Mouse (Mus musculus): ENCODE measurements around the gene Tmem223. TPM values are rescaled to one million over a fixed set of nuclear protein-coding genes. Genes with fewer than 3 reads are reported as not detected.

Gene Tmem223
- polyA plus RNA-seq, 1 experiment from 2014 or later = 173 TPM

GRCm38 (mm10) chr19:8740603-8741002, 30.2 kb upstream of the Tmem223 start, which contains the start of gene 1700092M07Rik:
TSS of gene 1700092M07Rik (plus strand) at chr19:8740718.
- Histone ChIP-seq H3K4me1 (ENCODE audit: control insufficient read depth, insufficient read depth, low read length) (peaks cover 9% of the 10 kb centered on the region), H3K4me3 (ENCODE audit: low read depth, low read length) (peak within 1 kb of the TSS; percentile 89), H3K27me3 (replicated peaks; ENCODE audit: control insufficient read depth, insufficient read depth, low read length) (no peaks in the 10 kb centered on the region), H3K36me3 (ENCODE audit: control insufficient read depth, insufficient read depth, low read length) (peaks cover 64% of the 10 kb centered on the region), H3K9me3 (ENCODE audit: control insufficient read depth, low read length) (no peaks in the 10 kb centered on the region), H3K9ac (ENCODE audit: low read depth, low read length) (peak within 1 kb of the TSS; percentile 90), H3K27ac (replicated peaks; ENCODE audit: low read depth, low read length) (peak within 1 kb of the TSS; percentile 93), H3K4me2 (ENCODE audit: low read depth, low read length) (peak within 1 kb of the TSS; percentile 50)
- WGBS = 71% methylated on average over 14 of the region's 14 CpGs
- ATAC-seq (ENCODE audit: low read depth) (no peak), DNase-seq (ENCODE audit: low spot score) (no peak)

- H3K4me3 ChIP-seq (ENCODE audit: low read depth, low read length) = peak within 1 kb of the TSS; percentile 89
- H3K4me2 ChIP-seq (ENCODE audit: low read depth, low read length) = peak within 1 kb of the TSS; percentile 99
- no peaks in the 10 kb centered on the region for H3K9me3 ChIP-seq (ENCODE audit: control insufficient read depth, low read length)
- under 1% methylated on average over 32 of the region's 36 CpGs for WGBS
- peaks cover 72% of the 10 kb centered on the region for H3K36me3 ChIP-seq (ENCODE audit: control insufficient read depth, insufficient read depth, low read length)
- peak; percentile 99 for DNase-seq (ENCODE audit: low spot score)
- H3K9ac ChIP-seq (ENCODE audit: low read depth, low read length) = peak within 1 kb of the TSS; percentile 90
- peak within 1 kb of the TSS; percentile 93 for H3K27ac ChIP-seq (replicated peaks; ENCODE audit: low read depth, low read length)
- peaks cover 9% of the 10 kb centered on the region for H3K4me1 ChIP-seq (ENCODE audit: control insufficient read depth, insufficient read depth, low read length)
- ATAC-seq (ENCODE audit: low read depth) = peak; percentile 98
- no peaks in the 10 kb centered on the region for H3K27me3 ChIP-seq (replicated peaks; ENCODE audit: control insufficient read depth, insufficient read depth, low read length)
Measured at GRCm38 (mm10) chr19:8741243-8741869, 29.4 kb upstream of the Tmem223 start, which contains the start of gene Stx5a. TSS of gene Stx5a (plus strand) at chr19:8741413.

- H3K27me3 ChIP-seq (replicated peaks; ENCODE audit: control insufficient read depth, insufficient read depth, low read length) = no peaks in the 10 kb centered on the region
- peak overlapping the region; percentile 90 for H3K9ac ChIP-seq (ENCODE audit: low read depth, low read length)
- no peaks in the 10 kb centered on the region for H3K9me3 ChIP-seq (ENCODE audit: control insufficient read depth, low read length)
- ATAC-seq (ENCODE audit: low read depth) = no peak
- peak overlapping the region; percentile 93 for H3K27ac ChIP-seq (replicated peaks; ENCODE audit: low read depth, low read length)
- peaks cover 80% of the 10 kb centered on the region for H3K36me3 ChIP-seq (ENCODE audit: control insufficient read depth, insufficient read depth, low read length)
- 19% methylated on average over 14 of the region's 14 CpGs for whole genome bisulfite sequencing
- DNase-seq (ENCODE audit: low spot score) = no peak
- H3K4me3 ChIP-seq (ENCODE audit: low read depth, low read length) = peak overlapping the region; percentile 89
- H3K4me1 ChIP-seq (ENCODE audit: control insufficient read depth, insufficient read depth, low read length) = peaks cover 9% of the 10 kb centered on the region
- peak overlapping the region; percentile 99 for H3K4me2 ChIP-seq (ENCODE audit: low read depth, low read length)
Measured at GRCm38 (mm10) chr19:8742176-8742575, 28.6 kb upstream of the Tmem223 start.

- Histone ChIP-seq H3K9me3 (ENCODE audit: control insufficient read depth, low read length) (no peaks in the 10 kb centered on the region), H3K4me2 (ENCODE audit: low read depth, low read length) (no peak overlapping the region), H3K27ac (replicated peaks; ENCODE audit: low read depth, low read length) (no peak overlapping the region), H3K4me3 (ENCODE audit: low read depth, low read length) (no peak overlapping the region), H3K27me3 (replicated peaks; ENCODE audit: control insufficient read depth, insufficient read depth, low read length) (no peaks in the 10 kb centered on the region), H3K36me3 (ENCODE audit: control insufficient read depth, insufficient read depth, low read length) (peaks cover 82% of the 10 kb centered on the region), H3K4me1 (ENCODE audit: control insufficient read depth, insufficient read depth, low read length) (peaks cover 9% of the 10 kb centered on the region), H3K9ac (ENCODE audit: low read depth, low read length) (no peak overlapping the region)
- 95% methylated on average over 1 of the region's 1 CpGs for WGBS
- DNase-seq (ENCODE audit: low spot score) (no peak), ATAC-seq (ENCODE audit: low read depth) (no peak)
Measured at GRCm38 (mm10) chr19:8745382-8745781, 25.4 kb upstream of the Tmem223 start.

DNA sequence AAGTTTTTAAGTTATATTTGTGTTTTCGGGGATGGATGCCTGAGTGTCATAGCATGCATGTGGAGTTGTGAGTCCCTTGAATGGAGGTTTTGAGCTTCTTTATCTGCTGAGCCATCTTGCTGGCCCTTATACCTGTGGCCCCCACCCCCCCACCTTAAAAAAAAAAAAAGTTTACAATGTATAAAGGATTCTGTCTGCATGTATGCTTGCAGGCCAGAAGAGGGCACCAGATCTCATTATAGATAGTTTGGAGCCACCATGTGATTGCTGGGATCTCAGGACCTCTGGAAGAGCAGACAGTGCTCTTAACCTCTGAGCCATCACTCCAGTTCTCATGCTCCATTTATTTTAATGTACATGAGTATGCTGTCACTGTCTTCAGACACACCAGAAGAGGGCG, 23.4 kb upstream of the Tmem223 start:
- ATAC-seq (ENCODE audit: low read depth) (no peak), DNase-seq (ENCODE audit: low spot score) (no peak)
- no peaks in the 10 kb centered on the region for H3K27me3 ChIP-seq (replicated peaks; ENCODE audit: control insufficient read depth, insufficient read depth, low read length)
- no peak overlapping the region for H3K4me3 ChIP-seq (ENCODE audit: low read depth, low read length)
- no peak overlapping the region for H3K4me2 ChIP-seq (ENCODE audit: low read depth, low read length)
- no peaks in the 10 kb centered on the region for H3K9me3 ChIP-seq (ENCODE audit: control insufficient read depth, low read length)
- H3K4me1 ChIP-seq (ENCODE audit: control insufficient read depth, insufficient read depth, low read length) = peaks cover 3% of the 10 kb centered on the region; the same call in 1 of the 2 replicates
- no peak overlapping the region for H3K9ac ChIP-seq (ENCODE audit: low read depth, low read length)
- WGBS = 77% methylated on average over 2 of the region's 2 CpGs
- peaks cover 96% of the 10 kb centered on the region for H3K36me3 ChIP-seq (ENCODE audit: control insufficient read depth, insufficient read depth, low read length)
- H3K27ac ChIP-seq (replicated peaks; ENCODE audit: low read depth, low read length) = no peak overlapping the region

- Histone ChIP-seq H3K4me1 (ENCODE audit: control insufficient read depth, insufficient read depth, low read length) (peaks cover 11% of the 10 kb centered on the region), H3K4me2 (ENCODE audit: low read depth, low read length) (peak overlapping the region; percentile 83), H3K27ac (replicated peaks; ENCODE audit: low read depth, low read length) (no peak overlapping the region), H3K9me3 (ENCODE audit: control insufficient read depth, low read length) (no peaks in the 10 kb centered on the region), H3K9ac (ENCODE audit: low read depth, low read length) (no peak overlapping the region), H3K4me3 (ENCODE audit: low read depth, low read length) (no peak overlapping the region), H3K36me3 (ENCODE audit: control insufficient read depth, insufficient read depth, low read length) (peaks cover 51% of the 10 kb centered on the region), H3K27me3 (replicated peaks; ENCODE audit: control insufficient read depth, insufficient read depth, low read length) (no peaks in the 10 kb centered on the region)
- ATAC-seq (ENCODE audit: low read depth) = no peak
- no peak for DNase-seq (ENCODE audit: low spot score)
- WGBS = 69% methylated on average over 3 of the region's 3 CpGs
Measured at GRCm38 (mm10) chr19:8755652-8756051, 15.1 kb upstream of the Tmem223 start.

- Histone ChIP-seq H3K27ac (replicated peaks; ENCODE audit: low read depth, low read length) (peak within 1 kb of the TSS; percentile 89), H3K36me3 (ENCODE audit: control insufficient read depth, insufficient read depth, low read length) (peaks cover 40% of the 10 kb centered on the region), H3K4me3 (ENCODE audit: low read depth, low read length) (peak within 1 kb of the TSS; percentile 93), H3K4me1 (ENCODE audit: control insufficient read depth, insufficient read depth, low read length) (peaks cover 11% of the 10 kb centered on the region), H3K4me2 (ENCODE audit: low read depth, low read length) (peak within 1 kb of the TSS; percentile 83), H3K9me3 (ENCODE audit: control insufficient read depth, low read length) (no peaks in the 10 kb centered on the region), H3K9ac (ENCODE audit: low read depth, low read length) (peak within 1 kb of the TSS; percentile 93), H3K27me3 (replicated peaks; ENCODE audit: control insufficient read depth, insufficient read depth, low read length) (no peaks in the 10 kb centered on the region)
- DNase-seq (ENCODE audit: low spot score) (peak; percentile 96), ATAC-seq (ENCODE audit: low read depth) (peak; percentile 93)
- under 1% methylated on average over 40 of the region's 75 CpGs for WGBS
Measured at GRCm38 (mm10) chr19:8756635-8757387, 14.0 kb upstream of the Tmem223 start, which contains the start of gene Nxf1. TSS of gene Nxf1 (plus strand) at chr19:8757073.

DNA sequence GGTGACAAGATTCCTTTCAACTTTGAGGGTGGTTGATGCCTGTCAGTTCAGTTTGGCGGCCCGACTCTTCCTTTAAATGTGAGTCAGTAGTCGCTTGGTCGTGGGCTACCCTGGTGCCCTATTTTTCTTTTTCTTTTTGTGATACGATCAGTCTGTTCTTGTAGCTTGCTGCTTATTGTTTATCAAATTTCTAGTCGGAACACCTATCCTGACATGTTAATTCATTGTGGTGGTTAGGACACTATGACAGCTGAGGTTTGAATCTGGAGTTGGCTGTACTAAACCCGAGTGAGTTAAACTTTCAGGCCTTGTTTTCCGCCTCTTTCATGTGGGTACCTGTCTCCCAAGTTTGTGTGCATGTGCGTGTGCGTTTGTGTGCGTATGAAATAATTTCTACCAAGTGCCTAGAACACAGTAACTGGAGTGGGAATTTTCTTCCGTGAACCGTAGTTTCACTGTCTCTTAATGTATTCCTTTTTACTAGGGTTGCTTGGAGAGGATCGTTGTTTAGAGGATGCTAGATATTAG, 13.3 kb upstream of the Tmem223 start:
- H3K27me3 ChIP-seq (replicated peaks; ENCODE audit: control insufficient read depth, insufficient read depth, low read length) = no peaks in the 10 kb centered on the region
- H3K4me3 ChIP-seq (ENCODE audit: low read depth, low read length) = peak overlapping the region; percentile 93
- peaks cover 11% of the 10 kb centered on the region for H3K4me1 ChIP-seq (ENCODE audit: control insufficient read depth, insufficient read depth, low read length)
- peak overlapping the region; percentile 93 for H3K9ac ChIP-seq (ENCODE audit: low read depth, low read length)
- H3K27ac ChIP-seq (replicated peaks; ENCODE audit: low read depth, low read length) = peak overlapping the region; percentile 89
- no peaks in the 10 kb centered on the region for H3K9me3 ChIP-seq (ENCODE audit: control insufficient read depth, low read length)
- 3% methylated on average over 14 of the region's 14 CpGs for WGBS
- ATAC-seq (ENCODE audit: low read depth) (no peak), DNase-seq (ENCODE audit: low spot score) (no peak)
- H3K4me2 ChIP-seq (ENCODE audit: low read depth, low read length) = peak overlapping the region; percentile 83
- peaks cover 38% of the 10 kb centered on the region for H3K36me3 ChIP-seq (ENCODE audit: control insufficient read depth, insufficient read depth, low read length)
